Mouse (Mus musculus): Measurements from ENCODE around the gene Mtch1.

GRCm38 (mm10) chr17:29395381-29395780 lies 47.6 kb upstream of the Mtch1 start:
- TF ChIP-seq CTCF (IDR thresholded peaks at IDR 0.05; ENCODE audit: low read depth) (no peak), EP300 (IDR thresholded peaks at IDR 0.05; ENCODE audit: low read depth) (peak; percentile 88)
